Mouse (Mus musculus) MEL (cell line): ENCODE measurements at regions not wholly inside any gene's neighbourhood (a gene's known extent, or its start where the extent isn't known, plus 50 kb on each side); places are given as distances from the start of the nearest gene placed in this dataset.

Experiments used
- DNase-seq: peaks from one replicate; pipeline ENCODE4 v3.0.0; 2011; ENCODE audit warnings: low read depth, low spot score
- H3K27ac ChIP-seq: 2 replicates; pipeline ENCODE4 v1.5.1; 2012; ENCODE audit warnings: low read depth, mild to moderate bottlenecking, control low read depth, low read length, moderate library complexity; ENCODE audit not compliant: control insufficient read depth
- H3K27me3 ChIP-seq, 2 experiments: fragments of 150-350 bp in 1 of 2; sonication (generic) in 1 of 2; 2 replicates each; pipeline ENCODE4 v1.6.1; 2012; ENCODE audit warnings: low read length in 2 of 2, mild to moderate bottlenecking in 2 of 2, improper control_type of control experiment in 1 of 2, moderate library complexity in 1 of 2; ENCODE audit not compliant: insufficient read depth in 2 of 2, control insufficient read depth in 1 of 2
- H3K36me3 ChIP-seq, 2 experiments: 2 replicates each; pipeline ENCODE4 v1.6.1; 2012 to 2014; ENCODE audit warnings: low read length in 2 of 2, improper control_type of control experiment in 1 of 2, inconsistent platforms in 1 of 2, mild to moderate bottlenecking in 1 of 2; ENCODE audit not compliant: insufficient read depth in 2 of 2, control insufficient read depth in 1 of 2
- H3K4me1 ChIP-seq, 2 experiments: fragments of 150-350 bp in 1 of 2; sonication (generic) in 1 of 2; 2 replicates each; pipeline ENCODE4 v1.6.1; 2012; ENCODE audit warnings: low read length in 2 of 2, improper control_type of control experiment in 1 of 2, mild to moderate bottlenecking in 1 of 2; ENCODE audit not compliant: insufficient read depth in 2 of 2, control insufficient read depth in 1 of 2
- H3K4me3 ChIP-seq, 2 experiments: fragments of 150-350 bp in 1 of 2; sonication (generic) in 1 of 2; 2 replicates each; pipeline ENCODE4 v1.5.1; 2012; ENCODE audit warnings: low read depth in 2 of 2, low read length in 2 of 2, mild to moderate bottlenecking in 2 of 2, moderate library complexity in 2 of 2, control low read depth in 1 of 2, improper control_type of control experiment in 1 of 2; ENCODE audit not compliant: control insufficient read depth in 1 of 2, insufficient read depth in 1 of 2
- H3K79me2 ChIP-seq: 2 replicates; pipeline ENCODE4 v1.6.1; 2012; ENCODE audit warnings: mild to moderate bottlenecking, low read length, moderate library complexity; ENCODE audit not compliant: control insufficient read depth, poor library complexity, insufficient read depth
- H3K9ac ChIP-seq: 2 replicates; pipeline ENCODE4 v1.6.1; 2012; ENCODE audit warnings: low read depth, mild to moderate bottlenecking, control low read depth, low read length, moderate library complexity; ENCODE audit not compliant: control insufficient read depth, poor library complexity, severe bottlenecking
- H3K9me3 ChIP-seq: fragments of 150-350 bp; sonication (generic); replicated peaks from 2 replicates; pipeline ENCODE4 v1.6.1; 2012; ENCODE audit warnings: mild to moderate bottlenecking, low read length, improper control_type of control experiment, moderate library complexity; ENCODE audit not compliant: insufficient read depth
- BHLHE40 ChIP-seq: IDR thresholded peaks from 2 replicates; pipeline ENCODE4 v1.6.1; 2012; ENCODE audit warnings: low read depth, mild to moderate bottlenecking, inconsistent platforms, low read length, improper control_type of control experiment, borderline replicate concordance
- CHD1 ChIP-seq: IDR thresholded peaks from 2 replicates; pipeline ENCODE4 v1.6.1; 2012; ENCODE audit warnings: low read depth, mild to moderate bottlenecking, inconsistent platforms, low read length, improper control_type of control experiment
- CHD2 ChIP-seq: IDR thresholded peaks from 2 replicates; pipeline ENCODE4 v1.6.1; 2011; ENCODE audit warnings: low read length, improper control_type of control experiment
- E2F4 ChIP-seq: IDR thresholded peaks from 2 replicates; pipeline ENCODE4 v1.6.1; 2011; ENCODE audit warnings: low read depth, low read length, improper control_type of control experiment, borderline replicate concordance
- ELF1 ChIP-seq: IDR thresholded peaks from 2 replicates; pipeline ENCODE4 v1.6.1; 2014; ENCODE audit warnings: low read depth, mild to moderate bottlenecking, inconsistent platforms, low read length, improper control_type of control experiment, moderate library complexity
- EP300 ChIP-seq, 2 experiments: IDR thresholded peaks; 2 replicates each; pipeline ENCODE4 v1.6.1; 2011; ENCODE audit warnings: improper control_type of control experiment in 2 of 2, low read length in 2 of 2, low read depth in 1 of 2, mild to moderate bottlenecking in 1 of 2
- ETS1 ChIP-seq: IDR thresholded peaks from 2 replicates; pipeline ENCODE4 v1.6.1; 2012; ENCODE audit warnings: low read depth, mild to moderate bottlenecking, inconsistent platforms, low read length, improper control_type of control experiment, moderate library complexity
- HCFC1 ChIP-seq: IDR thresholded peaks from 2 replicates; pipeline ENCODE4 v1.6.1; 2012; ENCODE audit warnings: low read depth, mild to moderate bottlenecking, inconsistent platforms, low read length, improper control_type of control experiment, moderate library complexity
- JUND ChIP-seq: IDR thresholded peaks from 2 replicates; pipeline ENCODE4 v1.6.1; 2011; ENCODE audit warnings: low read depth, mild to moderate bottlenecking, improper control_type of control experiment, low read length
- KAT2A ChIP-seq: conservative IDR thresholded peaks from 2 replicates; pipeline ENCODE4 v1.6.1; 2012; ENCODE audit warnings: low read depth, low read length, improper control_type of control experiment, inconsistent platforms
- MAFK ChIP-seq: IDR thresholded peaks from 2 replicates; pipeline ENCODE4 v1.6.1; 2011; ENCODE audit warnings: low read depth, mild to moderate bottlenecking, low read length, improper control_type of control experiment, borderline replicate concordance
- MAZ ChIP-seq: IDR thresholded peaks from 2 replicates; pipeline ENCODE4 v1.6.1; 2012; ENCODE audit warnings: low read depth, mild to moderate bottlenecking, inconsistent platforms, low read length, improper control_type of control experiment
- MEF2A ChIP-seq: IDR thresholded peaks from 2 replicates; pipeline ENCODE4 v1.6.1; 2014; ENCODE audit warnings: low read depth, mild to moderate bottlenecking, inconsistent platforms, low read length, improper control_type of control experiment; ENCODE audit not compliant: poor library complexity, insufficient replicate concordance, severe bottlenecking; ENCODE audit errors: extremely low read depth
- MXI1 ChIP-seq: IDR thresholded peaks from 2 replicates; pipeline ENCODE4 v1.6.1; 2011; ENCODE audit warnings: mild to moderate bottlenecking, low read depth, low read length, improper control_type of control experiment
- MYC ChIP-seq: IDR thresholded peaks from 2 replicates; pipeline ENCODE4 v1.6.1; 2011; ENCODE audit warnings: low read depth, mild to moderate bottlenecking, low read length, improper control_type of control experiment, moderate library complexity
- POLR2A ChIP-seq, 2 experiments: IDR thresholded peaks; 2 replicates each; pipeline ENCODE4 v1.6.1; 2011 to 2012; ENCODE audit warnings: low read length in 2 of 2, mild to moderate bottlenecking in 2 of 2, control low read depth in 1 of 2, improper control_type of control experiment in 1 of 2, low read depth in 1 of 2, moderate library complexity in 1 of 2; ENCODE audit not compliant: control insufficient read depth in 1 of 2, insufficient read depth in 1 of 2, poor library complexity in 1 of 2
- POLR2AphosphoS5 ChIP-seq: IDR thresholded peaks from 2 replicates; pipeline ENCODE4 v1.6.1; 2012; ENCODE audit warnings: low read depth, borderline replicate concordance, mild to moderate bottlenecking, inconsistent platforms, low read length, moderate library complexity, mixed read lengths
- SMC3 ChIP-seq: IDR thresholded peaks from 2 replicates; pipeline ENCODE4 v1.6.1; 2011; ENCODE audit warnings: low read depth, low read length, improper control_type of control experiment
- TAL1 ChIP-seq: IDR thresholded peaks from 2 replicates; pipeline ENCODE4 v1.6.1; 2012; ENCODE audit warnings: mild to moderate bottlenecking, inconsistent platforms, low read length, moderate library complexity, mixed read lengths
- TBP ChIP-seq: IDR thresholded peaks from 2 replicates; pipeline ENCODE4 v1.8.0; 2011; ENCODE audit warnings: low read depth, low read length, improper control_type of control experiment
- UBTF ChIP-seq: IDR thresholded peaks from 2 replicates; pipeline ENCODE4 v1.6.1; 2012; ENCODE audit warnings: low read depth, mild to moderate bottlenecking, inconsistent platforms, low read length, improper control_type of control experiment, moderate library complexity, borderline replicate concordance; ENCODE audit not compliant: insufficient read depth
- USF2 ChIP-seq, 2 experiments: IDR thresholded peaks; 2 replicates each; pipeline ENCODE4 v1.6.1; 2011 to 2012; ENCODE audit warnings: improper control_type of control experiment in 2 of 2, low read length in 2 of 2, borderline replicate concordance in 1 of 2, inconsistent platforms in 1 of 2, low read depth in 1 of 2, mild to moderate bottlenecking in 1 of 2; ENCODE audit not compliant: insufficient read depth in 1 of 2
- ZC3H11A ChIP-seq: IDR thresholded peaks from 2 replicates; pipeline ENCODE4 v1.6.1; 2012; ENCODE audit warnings: low read depth, mild to moderate bottlenecking, inconsistent platforms, low read length, improper control_type of control experiment
- ZMIZ1 ChIP-seq: IDR thresholded peaks from 2 replicates; pipeline ENCODE4 v1.6.1; 2012; ENCODE audit warnings: low read depth, mild to moderate bottlenecking, inconsistent platforms, low read length, improper control_type of control experiment, moderate library complexity

DNA sequence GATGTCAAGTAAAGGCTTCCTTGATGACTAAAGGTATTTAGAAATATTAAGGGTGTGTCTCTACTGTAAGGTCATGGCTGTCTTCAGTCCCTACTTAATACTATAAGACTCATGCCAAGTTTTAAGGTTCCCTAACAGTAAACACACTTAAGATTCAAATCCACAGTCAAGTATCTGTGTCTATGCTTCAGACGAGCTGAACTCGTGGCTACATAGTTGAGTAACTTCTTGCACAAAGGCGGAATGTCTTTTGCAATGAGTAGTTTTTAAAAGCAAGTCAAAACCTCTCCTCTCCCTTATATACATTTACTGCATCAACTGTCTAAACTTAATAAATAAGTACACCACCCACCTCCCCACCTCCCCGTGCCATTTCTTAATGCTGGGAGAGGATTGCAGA is 637.0 kb upstream of the Sall1 start:
- Histone ChIP-seq H3K36me3 (no peaks in the 10 kb centered on the region), H3K9me3 (no peaks in the 10 kb centered on the region), H3K4me1 (no peaks in the 10 kb centered on the region), H3K27ac (no peak overlapping the region), H3K9ac (no peak overlapping the region), H3K27me3 (no peaks in the 10 kb centered on the region), H3K79me2 (no peaks in the 10 kb centered on the region), H3K4me3 (no peak overlapping the region)
- DNase-seq: no peak
- TF ChIP-seq TBP (no peak), UBTF (no peak), POLR2AphosphoS5 (no peak), JUND (no peak), SMC3 (no peak)

DNA sequence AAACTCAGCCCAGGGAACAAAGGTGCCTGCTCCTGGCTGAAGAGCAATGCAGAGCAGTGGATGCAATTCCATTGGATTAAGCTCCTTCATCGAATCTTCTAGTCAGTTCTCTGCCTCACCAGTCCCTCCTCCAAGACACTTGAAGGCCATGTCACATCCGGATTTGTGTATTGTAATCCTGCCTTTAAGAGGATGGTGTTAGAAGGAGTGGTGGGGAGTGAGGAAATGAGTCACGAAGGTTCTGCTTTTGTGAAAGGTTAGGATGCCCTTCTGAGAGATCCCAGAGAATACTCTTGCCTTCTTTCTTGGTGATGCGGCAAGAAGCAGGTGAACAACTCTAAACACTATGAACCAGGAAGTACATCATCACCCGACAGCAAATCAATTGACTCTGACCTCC is 636.4 kb upstream of the Sall1 start:
- Histone ChIP-seq H3K9ac (no peak overlapping the region), H3K4me3 (no peak overlapping the region), H3K4me1 (no peaks in the 10 kb centered on the region), H3K27ac (no peak overlapping the region)
- DNase-seq: no peak
- TF ChIP-seq MAFK (no peak), ZC3H11A (no peak), KAT2A (no peak), MYC (no peak), SMC3 (no peak), CHD2 (no peak), ELF1 (no peak), JUND (no peak), ZMIZ1 (no peak), ETS1 (no peak), MXI1 (no peak), MEF2A (no peak)
- TF ChIP-seq, all 39 proteins: peak for 0
- Histone ChIP-seq H3K36me3 (no peaks in the 10 kb centered on the region), H3K79me2 (no peaks in the 10 kb centered on the region), H3K9me3 (no peaks in the 10 kb centered on the region), H3K27me3 (no peaks in the 10 kb centered on the region)

DNA sequence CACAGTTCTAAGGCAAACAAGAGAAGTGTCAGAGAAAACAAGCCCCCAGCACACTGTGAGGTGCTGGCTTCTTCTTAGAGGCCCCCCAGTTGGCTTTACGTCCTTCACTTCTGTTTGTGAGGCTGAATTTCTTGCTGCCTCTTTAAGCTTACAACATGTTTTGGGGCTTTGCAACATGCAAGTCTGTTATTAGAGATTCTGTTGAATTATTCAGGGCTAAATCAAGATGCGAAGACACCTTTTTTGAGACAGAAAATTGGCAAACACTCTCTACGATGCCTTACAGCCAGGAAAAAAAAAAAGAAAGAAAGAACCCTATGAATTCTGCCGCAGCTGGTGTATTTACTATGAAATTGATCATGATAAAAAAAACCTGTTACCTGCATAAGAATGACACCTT is 635.6 kb upstream of the Sall1 start:
- no peak overlapping the region for H3K27ac ChIP-seq
- no peak for DNase-seq
- no peak overlapping the region for H3K9ac ChIP-seq
- H3K9me3 ChIP-seq: no peaks in the 10 kb centered on the region
- H3K4me3 ChIP-seq: no peak overlapping the region
- H3K79me2 ChIP-seq: no peaks in the 10 kb centered on the region
- H3K4me1 ChIP-seq: no peaks in the 10 kb centered on the region
- TF ChIP-seq SMC3: no peak
- no peak for TF ChIP-seq CHD1
- no peak for TF ChIP-seq HCFC1
- TF ChIP-seq ZMIZ1: no peak
- no peak for TF ChIP-seq USF2 (IDR thresholded peaks at IDR 0.05; ENCODE audit: borderline replicate concordance in 1 of 2, insufficient read depth in 1 of 2, low read depth in 1 of 2, low read length in 2 of 2)
- TF ChIP-seq POLR2A (IDR thresholded peaks at IDR 0.05; ENCODE audit: control insufficient read depth in 1 of 2, insufficient read depth in 1 of 2, low read depth in 1 of 2, low read length in 2 of 2, poor library complexity in 1 of 2): no peak
- no peak for TF ChIP-seq BHLHE40
- no peak for TF ChIP-seq TAL1
- no peak for TF ChIP-seq MAZ
- TF ChIP-seq EP300 (IDR thresholded peaks at IDR 0.05; ENCODE audit: low read depth in 1 of 2, low read length in 2 of 2): no peak
- no peak for TF ChIP-seq E2F4
- TF ChIP-seq MXI1: no peak
- no peak for TF ChIP-seq TBP
- no peak for TF ChIP-seq MAFK
- TF ChIP-seq KAT2A: no peak
- TF ChIP-seq UBTF: no peak
- no peaks in the 10 kb centered on the region for H3K27me3 ChIP-seq
- H3K36me3 ChIP-seq: no peaks in the 10 kb centered on the region
